Mouse (Mus musculus): ENCODE measurements around the gene Dmac2.

DNA sequence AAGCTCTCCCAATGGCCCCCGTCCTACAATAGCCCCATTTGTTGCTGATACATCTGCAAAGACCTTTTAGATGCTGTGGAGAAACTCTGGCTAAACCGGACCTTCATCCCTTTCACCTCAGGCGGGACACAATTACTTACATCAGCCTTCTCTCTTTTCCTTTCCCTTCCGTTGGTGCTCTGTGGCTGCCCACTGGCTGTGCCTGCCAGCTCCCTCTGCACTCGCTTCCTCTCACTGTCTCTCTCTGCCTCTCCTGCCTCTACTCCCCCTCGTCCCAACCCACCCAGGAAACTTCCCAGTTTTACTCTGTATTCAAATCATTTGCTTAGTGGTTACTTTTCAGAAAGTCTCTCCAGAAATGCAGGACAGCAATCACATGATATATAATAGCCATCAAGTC is 9.2 kb upstream of the Dmac2 start:
- TF ChIP-seq CTCF (IDR thresholded peaks at IDR 0.05; ENCODE audit: control insufficient read depth, insufficient read depth, insufficient read length) = no peak
- TF ChIP-seq USF1 (IDR thresholded peaks at IDR 0.05; ENCODE audit: low read depth) = no peak
- TF ChIP-seq MYOG (IDR thresholded peaks at IDR 0.05; ENCODE audit: control insufficient read depth, extremely low read depth, insufficient read length) = no peak
- TF ChIP-seq CEBPB (IDR thresholded peaks at IDR 0.05; ENCODE audit: low read depth) = no peak
- TF ChIP-seq MAX (IDR thresholded peaks at IDR 0.05) = no peak
- no peak for TF ChIP-seq FOSL1 (IDR thresholded peaks at IDR 0.05; ENCODE audit: insufficient read depth, low read length, poor library complexity, severe bottlenecking)
